Mouse (Mus musculus) forebrain, embryonic 13.5 days (tissue): ENCODE results near the gene Ube2g2. TPM values are rescaled to one million over a fixed set of nuclear protein-coding genes. Genes with fewer than 3 reads are reported as not detected.

ENCODE experiments used
- ATAC-seq: fragments of 200-750 bp; cut with Nextera tagmentation; 2 replicates; pipeline ENCODE4 v1.8.0; 2017
- H3K27ac ChIP-seq: fragments of 300-500 bp; sonication (generic); 2 replicates; pipeline ENCODE4 v1.5.1; 2015; ENCODE audit warnings: inconsistent platforms, mild to moderate bottlenecking, moderate library complexity
- H3K27me3 ChIP-seq: fragments of 300-500 bp; sonication (generic); 2 replicates; pipeline ENCODE4 v1.6.1; 2015; ENCODE audit warnings: mild to moderate bottlenecking, inconsistent platforms
- H3K36me3 ChIP-seq: fragments of 300-500 bp; sonication (generic); 2 replicates; pipeline ENCODE4 v1.6.1; 2015; ENCODE audit warnings: mild to moderate bottlenecking, inconsistent platforms; ENCODE audit not compliant: poor library complexity, severe bottlenecking
- H3K4me1 ChIP-seq: fragments of 300-500 bp; sonication (generic); 2 replicates; pipeline ENCODE4 v1.6.1; 2015; ENCODE audit warnings: inconsistent platforms
- H3K4me2 ChIP-seq: fragments of 300-500 bp; sonication (generic); 2 replicates; pipeline ENCODE4 v1.6.1; 2015; ENCODE audit warnings: inconsistent platforms, mild to moderate bottlenecking, moderate library complexity
- H3K4me3 ChIP-seq: fragments of 300-500 bp; sonication (generic); 2 replicates; pipeline ENCODE4 v1.5.1; 2015; ENCODE audit warnings: mild to moderate bottlenecking, inconsistent platforms
- H3K9ac ChIP-seq: fragments of 300-500 bp; sonication (generic); 2 replicates; pipeline ENCODE4 v1.6.1; 2015; ENCODE audit warnings: mild to moderate bottlenecking, inconsistent platforms
- H3K9me3 ChIP-seq: fragments of 300-500 bp; sonication (generic); replicated peaks from 2 replicates; pipeline ENCODE4 v1.6.1; 2016; ENCODE audit warnings: inconsistent platforms
- WGBS: fragments of 180-500 bp; shearing (Covaris S2); methylation state at CpG from one replicate; pipeline ENCODE4 v1.1.7; 2015; 5-methylcytosine and 5-hydroxymethylcytosine counted together
- polyA plus RNA-seq: library from polyadenylated mRNA; unstranded; fragments of >200 nt; fragmentation: Nextera tagmentation; extraction: Ambion mirVana; gene quantifications from 2 replicates; pipeline ENCODE4 v1.2.1, GENCODE M21; 2015

Ube2g2 gene
- 103 and 115 TPM in 2 replicates for polyA plus RNA-seq

- under 1% methylated on average over 90 of the region's 96 CpGs for WGBS
- H3K27ac ChIP-seq: peak within 1 kb of the TSS; percentile 85
- peak; percentile 94 for ATAC-seq
- H3K36me3 ChIP-seq: peaks cover 19% of the 10 kb centered on the region
- no peaks in the 10 kb centered on the region for H3K27me3 ChIP-seq
- peak within 1 kb of the TSS; percentile 80 for H3K4me3 ChIP-seq
- H3K9me3 ChIP-seq: no peaks in the 10 kb centered on the region
- H3K4me1 ChIP-seq: peaks cover 36% of the 10 kb centered on the region
- H3K9ac ChIP-seq: peak within 1 kb of the TSS; percentile 96
- peak within 1 kb of the TSS; percentile 82 for H3K4me2 ChIP-seq
Observed at GRCm38 (mm10) chr10:77622055-77622988, at the start of gene Ube2g2. Ube2g2 (plus strand) TSS chr10:77622275.

- no peaks in the 10 kb centered on the region for H3K9me3 ChIP-seq
- no peak for ATAC-seq
- no peak overlapping the region for H3K27ac ChIP-seq
- H3K36me3 ChIP-seq: no peaks in the 10 kb centered on the region
- 74% methylated on average over 1 of the region's 1 CpGs for WGBS
- no peak overlapping the region for H3K4me3 ChIP-seq
- no peak overlapping the region for H3K4me2 ChIP-seq
- H3K9ac ChIP-seq: no peak overlapping the region
- no peaks in the 10 kb centered on the region for H3K4me1 ChIP-seq
- no peaks in the 10 kb centered on the region for H3K27me3 ChIP-seq
Observed at GRCm38 (mm10) chr10:77573162-77573561, 48.9 kb upstream of the Ube2g2 start.

- peaks cover 27% of the 10 kb centered on the region for H3K4me1 ChIP-seq
- WGBS: 69% methylated on average over 10 of the region's 10 CpGs
- H3K4me2 ChIP-seq: 0 out of 2 replicates have a peak overlapping the region, but pooled peaks have one; percentile 74
- no peaks in the 10 kb centered on the region for H3K9me3 ChIP-seq
- no peak overlapping the region for H3K9ac ChIP-seq
- H3K27ac ChIP-seq: no peak overlapping the region
- no peak for ATAC-seq
- no peaks in the 10 kb centered on the region for H3K27me3 ChIP-seq
- no peak overlapping the region for H3K4me3 ChIP-seq
- H3K36me3 ChIP-seq: no peaks in the 10 kb centered on the region
Observed at GRCm38 (mm10) chr10:77580027-77580920, 41.8 kb upstream of the Ube2g2 start.

GRCm38 (mm10) chr10:77581023-77581407, 41.1 kb upstream of the Ube2g2 start:
- Histone ChIP-seq H3K27me3 (no peaks in the 10 kb centered on the region), H3K27ac (peak overlapping the region; percentile 72), H3K4me2 (peak overlapping the region; percentile 74), H3K4me1 (peaks cover 27% of the 10 kb centered on the region), H3K36me3 (no peaks in the 10 kb centered on the region), H3K9me3 (no peaks in the 10 kb centered on the region), H3K4me3 (peak overlapping the region; percentile 90), H3K9ac (peak overlapping the region; percentile 91)
- 14% methylated on average over 8 of the region's 8 CpGs for WGBS
- peak; percentile 19 for ATAC-seq

GRCm38 (mm10) chr10:77581408-77582284, 40.4 kb upstream of the Ube2g2 start, which contains the start of gene Pttg1ip:
Pttg1ip (plus strand) TSS chr10:77581720.
- Histone ChIP-seq H3K9ac (peak within 1 kb of the TSS; percentile 91), H3K36me3 (no peaks in the 10 kb centered on the region), H3K27ac (peak within 1 kb of the TSS; percentile 83), H3K4me1 (peaks cover 27% of the 10 kb centered on the region), H3K4me2 (peak within 1 kb of the TSS; percentile 74), H3K9me3 (no peaks in the 10 kb centered on the region), H3K27me3 (no peaks in the 10 kb centered on the region), H3K4me3 (peak within 1 kb of the TSS; percentile 90)
- ATAC-seq: peak; percentile 98
- WGBS: under 1% methylated on average over 64 of the region's 64 CpGs

- Histone ChIP-seq H3K9ac (peak overlapping the region; percentile 91), H3K36me3 (peaks cover under 1% of the 10 kb centered on the region; the same call in 1 of the 2 replicates), H3K4me1 (peaks cover 27% of the 10 kb centered on the region), H3K9me3 (no peaks in the 10 kb centered on the region), H3K4me3 (peak overlapping the region; percentile 90), H3K4me2 (peak overlapping the region; percentile 74), H3K27ac (no peak overlapping the region; the same call in 1 of the 2 replicates), H3K27me3 (no peaks in the 10 kb centered on the region)
- 12% methylated on average over 8 of the region's 8 CpGs for WGBS
- ATAC-seq: no peak
Observed at GRCm38 (mm10) chr10:77582285-77582618, 39.8 kb upstream of the Ube2g2 start.

GRCm38 (mm10) chr10:77583795-77584422, 38.2 kb upstream of the Ube2g2 start:
- Histone ChIP-seq H3K27ac (no peak overlapping the region), H3K9me3 (no peaks in the 10 kb centered on the region), H3K4me2 (no peak overlapping the region), H3K27me3 (no peaks in the 10 kb centered on the region), H3K9ac (no peak overlapping the region), H3K36me3 (peaks cover 16% of the 10 kb centered on the region; the same call in 1 of the 2 replicates), H3K4me3 (no peak overlapping the region), H3K4me1 (peaks cover 27% of the 10 kb centered on the region)
- WGBS: 81% methylated on average over 10 of the region's 10 CpGs
- no peak for ATAC-seq

GRCm38 (mm10) chr10:77586637-77587036, 35.4 kb upstream of the Ube2g2 start:
- ATAC-seq: no peak
- H3K36me3 ChIP-seq: peaks cover 39% of the 10 kb centered on the region
- no peaks in the 10 kb centered on the region for H3K9me3 ChIP-seq
- H3K27ac ChIP-seq: no peak overlapping the region
- H3K4me3 ChIP-seq: no peak overlapping the region
- WGBS: 92% methylated on average over 3 of the region's 3 CpGs
- H3K4me2 ChIP-seq: no peak overlapping the region
- peaks cover 22% of the 10 kb centered on the region for H3K4me1 ChIP-seq
- H3K9ac ChIP-seq: no peak overlapping the region
- no peaks in the 10 kb centered on the region for H3K27me3 ChIP-seq

GRCm38 (mm10) chr10:77587091-77587775, 34.8 kb upstream of the Ube2g2 start:
- Histone ChIP-seq H3K4me3 (no peak overlapping the region), H3K9me3 (no peaks in the 10 kb centered on the region), H3K27me3 (no peaks in the 10 kb centered on the region), H3K4me1 (peaks cover 19% of the 10 kb centered on the region), H3K4me2 (no peak overlapping the region), H3K27ac (no peak overlapping the region), H3K9ac (no peak overlapping the region), H3K36me3 (peaks cover 43% of the 10 kb centered on the region)
- WGBS: 96% methylated on average over 6 of the region's 6 CpGs
- no peak for ATAC-seq

- Histone ChIP-seq H3K9ac (no peak overlapping the region), H3K36me3 (peaks cover 51% of the 10 kb centered on the region), H3K9me3 (no peaks in the 10 kb centered on the region), H3K4me1 (peaks cover 11% of the 10 kb centered on the region), H3K4me2 (no peak overlapping the region), H3K4me3 (no peak overlapping the region), H3K27ac (no peak overlapping the region), H3K27me3 (no peaks in the 10 kb centered on the region)
- ATAC-seq: no peak
- 86% methylated on average over 2 of the region's 2 CpGs for WGBS
Observed at GRCm38 (mm10) chr10:77588036-77588435, 34.0 kb upstream of the Ube2g2 start.
